Mouse (Mus musculus) cerebellum, postnatal 36 days (tissue): ENCODE data around the gene Ndufb7.
"Not testable (repeated sequence)": the region's sequence is repeated elsewhere in the genome, so short reads cannot be mapped to it uniquely, and the experiment has no call there.

ENCODE experiments used
- DNase-seq, 2 experiments: peaks; one replicate each; pipeline ENCODE4 v3.0.0; 2021 to 2022; ENCODE audit warnings: mixed read lengths in 2 of 2

The Ndufb7 gene

GRCm38 (mm10) chr8:83576921-83577320, 10.4 kb downstream of the Ndufb7 start:
- DNase-seq = peak in 1 of 2 experiments; percentile 1

GRCm38 (mm10) chr8:83577384-83577791, 10.9 kb downstream of the Ndufb7 start:
- peak in 1 of 2 experiments; percentile 16 for DNase-seq

DNA sequence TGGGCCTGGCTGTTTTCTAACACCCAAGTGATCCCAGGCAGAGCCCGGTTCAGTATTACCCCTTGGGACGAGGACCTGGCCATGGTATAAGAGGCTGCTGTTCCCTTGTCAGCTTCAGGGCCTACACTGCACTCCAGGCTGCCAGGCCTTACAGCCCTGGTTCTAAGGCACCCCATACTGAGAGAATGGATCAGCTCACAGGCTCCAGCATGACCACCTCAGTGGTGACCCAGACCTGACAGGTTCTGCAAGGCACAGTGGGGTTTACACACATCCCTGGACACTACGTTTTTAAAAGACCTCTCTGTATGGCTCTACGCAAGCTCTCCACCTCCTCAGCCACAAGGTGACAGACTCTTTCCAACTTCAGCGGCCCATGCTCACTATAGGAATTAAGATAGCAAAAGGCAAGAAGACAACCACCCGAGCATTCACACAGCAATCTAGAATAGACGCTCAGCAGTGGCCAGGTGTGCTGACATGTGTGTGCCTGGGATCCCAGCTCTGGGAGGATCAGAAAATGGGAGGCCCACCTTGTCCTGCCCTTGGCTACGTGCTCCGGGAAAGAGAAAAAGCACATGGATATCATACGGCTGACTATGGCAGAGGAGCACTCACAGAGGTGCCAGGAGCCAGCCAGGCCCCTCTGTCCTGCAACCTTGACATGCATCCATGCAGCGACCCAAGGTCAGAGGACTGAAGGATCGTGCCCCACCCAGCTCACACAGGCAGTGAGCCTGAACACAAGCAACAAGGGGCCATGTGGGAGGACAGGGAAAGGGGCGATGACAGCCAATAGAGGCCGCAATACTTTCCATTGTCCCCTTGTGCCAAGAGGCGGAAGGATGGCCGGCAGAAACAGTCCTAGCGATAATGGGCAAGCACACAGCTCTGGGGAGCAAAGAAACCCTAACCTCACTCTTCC, 11.9 kb downstream of the Ndufb7 start:
- DNase-seq = peak in 1 of 2 experiments; percentile 6

GRCm38 (mm10) chr8:83579676-83580075, 13.2 kb downstream of the Ndufb7 start:
- DNase-seq = no peak

DNA sequence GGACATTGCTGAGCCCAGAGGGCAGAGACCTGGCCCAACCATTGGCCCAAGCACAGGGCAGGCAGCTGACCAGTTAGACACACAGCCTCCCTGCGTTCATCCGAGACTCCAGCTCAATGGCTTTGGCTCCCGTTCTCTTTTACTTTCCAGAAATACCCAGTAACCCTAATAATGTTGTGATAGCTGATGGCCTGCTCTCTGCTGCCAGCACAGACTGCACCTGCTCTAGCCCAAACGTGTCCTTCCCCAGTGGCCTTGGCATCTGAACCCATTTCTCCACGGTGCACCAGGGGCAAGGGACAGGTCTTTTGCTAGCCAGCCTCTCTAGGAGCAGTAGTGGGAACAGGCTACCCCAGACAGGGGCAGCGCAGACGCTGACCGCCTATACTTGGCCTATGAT, 14.4 kb downstream of the Ndufb7 start:
- peak in 1 of 2 experiments; percentile 11 for DNase-seq

DNA sequence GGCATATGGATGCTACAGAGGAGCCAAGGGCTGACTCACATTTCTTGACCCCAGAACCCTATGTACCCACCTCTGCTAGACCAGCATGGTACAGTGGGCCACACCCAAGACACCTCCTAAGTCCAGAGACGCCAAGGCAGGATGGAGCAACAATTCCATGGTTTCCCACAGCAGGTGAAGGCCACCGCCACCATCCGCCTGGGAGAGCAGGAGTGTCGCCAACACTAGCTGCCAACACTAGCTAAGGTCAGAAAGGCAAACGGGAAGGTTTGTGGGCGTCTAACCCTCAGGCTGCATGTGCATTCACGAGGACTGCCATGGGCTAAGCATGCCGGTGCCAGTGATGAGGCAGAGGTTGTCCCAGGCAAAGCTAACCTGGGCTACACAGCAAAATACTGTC, 15.8 kb downstream of the Ndufb7 start:
- DNase-seq = peak in 1 of 2 experiments; percentile 35

GRCm38 (mm10) chr8:83583236-83583635, 16.8 kb downstream of the Ndufb7 start:
- DNase-seq = no peak

GRCm38 (mm10) chr8:83584771-83585170, 18.3 kb downstream of the Ndufb7 start:
- DNase-seq = peak; percentile 41 to 58

- DNase-seq = peak; percentile 68 to 72
These were observed 18.9 kb downstream of the Ndufb7 start for GRCm38 (mm10) chr8:83585333-83585732.

DNA sequence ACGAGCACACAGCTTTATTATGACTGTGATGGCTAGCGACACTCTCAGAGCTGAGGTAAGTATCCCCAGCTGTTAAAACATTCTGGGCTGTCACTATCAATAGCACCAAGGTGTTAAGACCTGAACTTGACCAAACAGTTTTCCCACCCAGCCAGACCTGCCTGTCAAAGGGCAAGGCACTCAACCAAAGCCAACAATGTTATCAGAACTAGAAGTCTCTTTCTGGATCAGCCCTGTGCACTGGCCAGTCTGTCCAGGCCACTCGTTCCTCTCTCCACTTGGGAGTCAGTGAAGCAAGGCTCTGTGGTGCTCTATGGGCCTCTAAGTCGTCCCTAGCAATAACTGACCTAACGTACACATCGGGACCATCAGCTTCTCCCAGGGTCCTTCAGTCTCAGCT, 21.2 kb downstream of the Ndufb7 start:
- no peak for DNase-seq

- DNase-seq = no peak
These were observed 22.4 kb downstream of the Ndufb7 start for GRCm38 (mm10) chr8:83588886-83589285.

GRCm38 (mm10) chr8:83590488-83591023, 24.1 kb downstream of the Ndufb7 start:
- no peak for DNase-seq

- no peak for DNase-seq
These were observed 26.2 kb downstream of the Ndufb7 start for GRCm38 (mm10) chr8:83592682-83593081.

DNA sequence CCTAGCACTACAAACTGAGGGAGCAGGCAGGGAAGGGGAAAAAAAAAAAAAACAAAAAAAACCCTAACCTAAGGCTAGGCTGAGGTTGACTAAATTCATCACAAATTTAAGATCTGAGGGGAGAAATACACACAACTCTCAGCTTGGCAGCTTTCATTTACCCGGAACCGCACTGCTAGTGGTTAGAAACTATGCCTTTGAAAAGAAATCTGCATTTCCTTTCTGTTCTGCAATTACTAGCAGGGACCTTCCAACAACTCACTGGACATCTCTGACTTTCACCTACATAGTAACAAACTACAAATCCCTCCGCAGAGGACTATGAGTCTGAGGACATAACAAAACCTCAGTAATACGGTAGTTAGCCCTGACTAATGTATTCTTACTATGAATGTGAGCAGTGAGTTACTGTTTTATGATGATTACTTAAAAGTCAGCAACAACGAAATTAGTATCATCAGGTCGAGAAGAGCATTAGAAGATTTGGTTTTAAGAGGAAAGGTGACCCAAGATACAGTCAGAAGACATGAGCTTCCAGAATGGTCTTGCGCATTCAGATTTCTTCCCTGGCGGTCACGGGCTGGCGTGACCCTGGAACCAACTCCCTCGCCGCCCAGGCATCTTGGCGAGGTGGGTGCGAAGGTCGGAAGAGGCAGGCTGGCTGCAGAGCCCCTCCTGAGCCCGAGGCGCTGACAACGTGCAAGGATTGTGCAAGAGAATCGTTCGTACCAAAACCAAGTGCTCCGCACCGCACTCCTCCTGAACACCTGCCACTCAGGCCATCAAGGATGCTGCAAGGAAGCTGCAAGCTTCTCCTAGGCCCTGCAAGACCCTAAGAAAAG, 27.1 kb downstream of the Ndufb7 start:
- DNase-seq = no peak

GRCm38 (mm10) chr8:83594167-83595049, 27.9 kb downstream of the Ndufb7 start:
- DNase-seq = peak; percentile 98

GRCm38 (mm10) chr8:83595050-83595345, 28.5 kb downstream of the Ndufb7 start:
- not testable (repeated sequence) for DNase-seq

GRCm38 (mm10) chr8:83596369-83596768, 29.9 kb downstream of the Ndufb7 start:
- no peak for DNase-seq

DNA sequence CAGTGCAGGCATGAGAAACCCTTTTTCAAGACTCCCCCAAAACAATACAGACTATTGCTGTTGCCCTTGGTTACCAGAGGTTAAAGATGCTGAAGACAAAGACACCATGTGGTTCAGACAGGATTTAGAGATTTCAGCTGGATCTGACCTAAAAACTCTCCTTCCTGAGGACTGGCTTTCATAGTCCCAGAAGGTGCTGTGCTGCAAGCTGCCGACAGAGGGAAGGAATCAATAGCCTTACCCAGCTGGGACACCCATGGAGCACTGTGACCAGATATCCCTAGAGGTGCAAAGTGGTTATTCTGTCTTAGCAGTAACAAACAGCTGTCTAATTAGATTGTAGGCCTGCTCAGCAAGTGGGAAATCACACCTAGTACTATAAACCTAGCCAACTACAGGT, 31.7 kb downstream of the Ndufb7 start:
- DNase-seq = no peak

DNA sequence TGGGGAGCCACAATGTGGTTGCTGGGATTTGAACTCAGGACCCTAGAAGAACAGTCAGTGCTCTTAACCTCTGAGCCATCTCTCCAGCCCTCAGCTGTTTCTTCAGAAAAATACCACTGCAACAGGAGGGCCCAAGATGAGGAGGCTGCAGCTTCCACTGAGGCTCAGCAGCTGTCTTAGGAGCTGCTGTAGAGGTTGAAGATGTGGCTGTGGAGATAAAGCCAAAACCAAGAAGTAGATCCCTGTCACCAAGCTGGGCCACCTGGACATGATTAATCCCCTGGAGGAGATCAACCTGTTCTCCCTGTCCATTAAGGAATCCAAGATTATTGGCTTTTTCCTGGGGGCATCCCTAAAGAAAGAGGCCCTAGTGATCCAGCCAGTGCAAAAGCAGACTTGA, 33.3 kb downstream of the Ndufb7 start:
- DNase-seq = no peak

GRCm38 (mm10) chr8:83602650-83603029, 36.2 kb downstream of the Ndufb7 start:
- DNase-seq = no peak

DNA sequence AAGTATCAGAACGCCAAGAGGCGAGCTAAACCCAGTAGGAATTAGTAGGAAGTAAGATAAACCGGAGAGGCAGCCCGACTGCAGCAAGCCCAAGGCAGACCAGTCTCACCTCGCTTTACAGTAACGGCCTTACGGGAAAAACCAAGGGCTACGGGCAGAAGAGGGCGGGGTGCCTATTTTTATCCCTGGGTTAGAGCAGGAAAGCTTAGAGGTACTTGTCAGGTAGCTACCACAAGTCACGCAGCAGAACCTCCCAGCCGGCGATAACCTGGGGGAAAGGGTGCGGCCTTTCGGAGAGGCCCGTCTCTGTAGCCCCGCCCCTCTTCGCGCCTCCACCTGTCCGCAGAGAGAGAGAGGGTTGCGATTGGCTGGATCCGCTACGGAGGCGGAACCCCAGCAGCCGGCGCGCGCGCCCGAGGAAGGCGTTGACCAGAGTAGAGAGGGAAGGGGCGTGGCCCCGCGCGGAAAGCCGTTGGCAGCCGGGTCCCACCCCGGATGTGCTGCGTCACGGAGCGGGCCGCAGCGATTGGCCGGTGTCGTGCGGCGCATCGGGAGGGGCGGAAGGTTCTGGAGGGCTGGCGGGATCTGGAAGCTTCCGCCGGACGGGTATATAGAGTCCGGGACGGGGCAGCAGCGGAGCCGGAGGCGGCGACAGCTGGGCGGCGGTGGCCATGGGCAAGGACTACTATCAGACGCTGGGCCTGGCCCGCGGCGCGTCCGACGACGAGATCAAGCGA, 41.4 kb downstream of the Ndufb7 start, which contains the start of the genes Tecr and Dnajb1:
TSS of gene Tecr (minus strand) at position 311 of the 737 bp plus-strand sequence.
TSS of gene Dnajb1 (plus strand) at position 533 of the 737 bp plus-strand sequence.
- peak; percentile 99 to 100 for DNase-seq
